Mouse (Mus musculus): ENCODE measurements around the gene H2-Oa.

H2-Oa gene

DNA sequence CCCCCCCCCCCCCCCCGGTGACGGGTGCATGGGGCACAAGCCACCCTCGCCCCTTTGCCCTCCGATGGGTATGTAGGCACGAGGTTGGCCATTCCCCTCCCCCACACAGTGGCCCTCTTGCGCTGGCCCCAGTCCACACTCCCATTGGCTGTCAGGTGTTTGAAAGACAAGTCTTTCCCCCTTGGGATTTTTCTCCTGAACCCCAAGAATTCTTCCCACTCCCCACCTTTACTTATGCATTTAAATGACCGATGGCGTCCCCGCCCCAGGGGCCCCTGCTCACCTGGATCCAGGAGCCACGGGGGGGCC, 29.7 kb downstream of the H2-Oa start:
- peak; percentile 29 for DNase-seq (ENCODE audit: low read depth, low spot score)

DNA sequence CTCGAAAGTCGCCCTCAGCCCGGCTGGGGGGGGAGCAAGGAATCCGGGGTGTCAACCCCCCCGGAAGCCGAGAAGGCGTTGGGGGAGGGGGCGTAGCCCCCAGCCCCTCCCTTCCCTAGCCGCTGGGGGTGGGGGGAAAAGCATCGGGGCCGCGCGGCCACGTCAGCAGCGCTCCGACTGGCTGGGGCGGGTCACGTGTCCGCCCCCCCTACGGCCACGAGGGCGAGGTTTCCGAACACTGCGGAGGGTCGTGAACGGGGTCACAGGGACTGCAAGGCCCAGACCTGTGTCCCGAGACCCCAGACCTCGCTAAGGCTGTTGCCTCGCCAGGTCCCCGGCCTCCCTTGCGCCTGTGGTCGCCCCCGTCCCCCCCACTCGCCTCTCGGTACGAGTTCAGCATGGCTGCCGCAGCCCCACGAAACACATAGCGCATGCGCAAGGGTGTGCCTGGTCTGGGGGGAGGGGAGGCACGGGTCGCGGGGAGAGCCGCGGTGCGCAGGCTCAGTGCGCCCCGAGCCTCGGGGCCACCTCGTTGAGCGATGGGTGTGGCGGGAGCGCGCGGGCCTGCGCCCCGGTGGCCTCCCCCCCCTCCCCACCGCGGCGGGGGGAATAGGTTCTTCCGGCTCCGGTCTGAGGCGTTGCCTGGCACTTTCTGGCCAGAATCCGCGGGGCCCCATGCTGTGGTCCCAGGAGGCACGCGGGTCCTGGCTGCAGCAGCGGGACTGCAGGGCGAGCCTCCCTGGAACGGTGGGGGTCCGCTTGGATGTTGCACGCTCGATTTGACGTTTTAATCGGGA, 30.2 kb downstream of the H2-Oa start, which contains the start of gene Brd2:
Gene Brd2 (minus strand): TSS at position 447 of the 797 bp plus-strand sequence.
- DNase-seq (ENCODE audit: low read depth, low spot score) = peak; percentile 79

GRCm38 (mm10) chr17:34123111-34123510, 31.0 kb downstream of the H2-Oa start:
- no peak for DNase-seq (ENCODE audit: low read depth, low spot score)

DNA sequence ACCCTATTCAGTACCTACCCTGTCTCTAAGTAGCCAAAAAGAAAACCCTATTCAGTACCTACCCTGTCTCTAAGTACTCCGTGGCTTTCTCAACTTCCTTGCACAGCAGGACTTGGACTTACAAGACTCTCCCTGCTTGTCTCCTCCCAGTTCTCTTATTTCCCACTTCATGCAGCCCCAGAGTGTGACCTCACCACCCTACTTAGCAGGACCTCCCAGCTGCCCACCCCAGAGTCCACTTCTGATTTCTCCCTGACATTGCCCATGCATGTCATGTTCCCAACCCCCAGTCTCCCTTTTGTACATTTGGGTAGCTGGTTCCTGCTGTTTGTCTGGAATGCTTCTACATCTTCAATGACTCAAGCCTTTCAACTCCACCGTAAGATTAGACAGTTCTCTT, 31.4 kb downstream of the H2-Oa start:
- DNase-seq (ENCODE audit: low read depth, low spot score) = no peak

DNA sequence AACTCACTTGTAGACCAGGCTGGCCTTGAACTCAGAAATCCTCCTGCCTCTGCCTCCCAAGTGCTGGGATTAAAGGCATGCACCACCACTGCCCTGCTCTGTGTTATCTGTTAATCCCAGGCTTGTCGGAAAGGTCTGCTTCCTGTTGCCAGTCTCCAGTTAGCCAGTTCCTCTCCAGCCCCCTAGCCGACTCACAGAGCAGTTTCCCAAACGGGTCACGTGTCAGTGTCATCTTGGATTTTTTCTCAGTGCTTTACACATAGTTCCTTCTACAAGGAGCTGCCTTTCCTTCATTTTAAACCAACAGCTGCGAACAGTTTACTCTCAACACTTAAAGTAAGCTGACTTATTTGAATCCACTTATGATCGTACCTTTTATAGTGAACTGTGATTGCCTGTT, 32.5 kb downstream of the H2-Oa start:
- no peak for DNase-seq (ENCODE audit: low read depth, low spot score)

DNA sequence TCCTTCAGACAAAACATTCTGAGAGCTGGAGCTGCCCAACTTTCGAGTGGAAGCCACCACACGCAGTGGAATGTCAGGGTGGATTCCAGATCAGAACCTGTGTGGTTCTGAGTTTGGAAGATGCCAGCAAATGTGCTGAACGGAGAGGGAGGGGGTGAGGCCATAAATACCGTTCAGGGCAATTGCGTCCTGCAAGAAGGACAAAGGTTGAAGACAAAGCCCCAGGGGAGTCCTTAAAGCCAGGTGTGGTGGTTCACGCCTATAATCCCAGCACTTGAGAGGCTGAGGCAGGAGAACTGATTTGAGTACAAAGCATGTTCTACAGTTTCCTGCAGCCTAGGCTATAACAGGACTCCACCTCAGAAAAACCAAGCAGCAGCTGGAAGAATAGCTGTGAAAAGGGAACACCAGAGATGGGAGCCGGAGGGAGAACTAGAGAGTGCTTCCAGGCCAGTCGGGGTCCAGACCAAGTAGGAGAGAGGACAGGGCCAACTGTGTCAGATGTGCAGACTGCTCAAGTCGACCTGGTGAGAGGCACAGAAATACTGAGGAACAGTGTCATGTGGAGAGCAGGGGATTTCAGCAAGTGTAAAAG, 34.8 kb downstream of the H2-Oa start:
- no peak for DNase-seq (ENCODE audit: low read depth, low spot score)

DNA sequence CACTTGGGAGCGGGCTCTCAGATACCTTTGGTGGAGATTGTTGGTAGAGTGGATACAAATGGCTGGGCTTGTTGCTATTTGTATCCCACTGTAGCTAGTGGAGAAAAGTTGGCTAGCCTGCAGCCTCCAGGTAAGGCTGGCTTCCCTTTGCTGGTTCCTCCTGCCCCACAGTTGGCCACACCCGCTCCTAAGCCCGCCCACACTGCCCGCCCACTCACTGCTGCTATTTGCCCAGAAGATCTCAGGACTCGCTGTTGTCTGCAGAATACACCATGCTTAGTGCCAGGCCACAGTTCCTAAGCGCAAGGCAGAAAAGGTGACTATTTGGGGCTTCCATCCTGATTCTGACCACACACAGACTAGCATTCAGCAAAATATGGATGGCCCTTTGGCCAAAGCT, 35.3 kb downstream of the H2-Oa start:
- no peak for DNase-seq (ENCODE audit: low read depth, low spot score)

- no peak for DNase-seq (ENCODE audit: low read depth, low spot score)
Observed at GRCm38 (mm10) chr17:34128264-34128937, 36.3 kb downstream of the H2-Oa start.

DNA sequence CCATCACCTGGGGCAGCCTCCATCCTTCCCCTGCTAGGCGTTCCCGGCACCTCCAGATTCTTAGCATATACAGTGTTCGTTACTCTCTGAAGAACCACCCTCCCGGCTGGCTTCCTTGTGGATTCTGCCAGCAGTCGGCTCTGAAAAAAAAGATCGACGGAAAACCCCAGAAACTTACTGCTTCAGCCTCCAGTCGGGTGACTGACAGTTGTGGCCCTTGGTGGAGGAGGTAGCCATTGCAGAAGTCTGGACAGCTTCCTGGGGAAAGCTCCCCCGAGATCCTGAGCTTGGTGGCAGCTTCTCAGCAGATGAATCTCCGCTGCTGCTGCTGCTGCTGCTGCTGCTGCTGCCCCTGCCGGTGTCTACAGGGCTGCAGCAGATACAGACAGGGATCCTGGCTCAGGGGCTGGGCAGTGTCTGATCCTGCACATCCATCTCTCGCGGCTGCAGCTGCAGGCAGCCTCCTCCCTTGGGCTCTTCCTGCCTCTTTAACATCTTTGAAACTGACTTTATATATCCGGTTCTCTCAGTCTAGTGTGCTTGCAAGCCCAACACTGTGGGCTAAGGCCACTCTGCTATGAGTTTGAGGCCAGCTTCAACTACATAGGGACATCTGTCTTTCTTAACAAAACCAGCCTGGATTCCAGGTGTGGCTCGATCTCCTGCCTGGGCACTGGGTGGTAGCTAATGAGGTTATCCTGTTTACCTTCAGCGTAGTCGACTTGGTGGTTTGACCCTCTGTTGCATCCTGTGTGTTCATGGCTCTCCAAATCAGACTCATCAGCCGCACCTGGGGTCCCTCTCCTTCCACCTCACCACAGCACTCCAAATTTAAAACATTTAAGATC, 37.0 kb downstream of the H2-Oa start:
- DNase-seq (ENCODE audit: low read depth, low spot score) = no peak

DNA sequence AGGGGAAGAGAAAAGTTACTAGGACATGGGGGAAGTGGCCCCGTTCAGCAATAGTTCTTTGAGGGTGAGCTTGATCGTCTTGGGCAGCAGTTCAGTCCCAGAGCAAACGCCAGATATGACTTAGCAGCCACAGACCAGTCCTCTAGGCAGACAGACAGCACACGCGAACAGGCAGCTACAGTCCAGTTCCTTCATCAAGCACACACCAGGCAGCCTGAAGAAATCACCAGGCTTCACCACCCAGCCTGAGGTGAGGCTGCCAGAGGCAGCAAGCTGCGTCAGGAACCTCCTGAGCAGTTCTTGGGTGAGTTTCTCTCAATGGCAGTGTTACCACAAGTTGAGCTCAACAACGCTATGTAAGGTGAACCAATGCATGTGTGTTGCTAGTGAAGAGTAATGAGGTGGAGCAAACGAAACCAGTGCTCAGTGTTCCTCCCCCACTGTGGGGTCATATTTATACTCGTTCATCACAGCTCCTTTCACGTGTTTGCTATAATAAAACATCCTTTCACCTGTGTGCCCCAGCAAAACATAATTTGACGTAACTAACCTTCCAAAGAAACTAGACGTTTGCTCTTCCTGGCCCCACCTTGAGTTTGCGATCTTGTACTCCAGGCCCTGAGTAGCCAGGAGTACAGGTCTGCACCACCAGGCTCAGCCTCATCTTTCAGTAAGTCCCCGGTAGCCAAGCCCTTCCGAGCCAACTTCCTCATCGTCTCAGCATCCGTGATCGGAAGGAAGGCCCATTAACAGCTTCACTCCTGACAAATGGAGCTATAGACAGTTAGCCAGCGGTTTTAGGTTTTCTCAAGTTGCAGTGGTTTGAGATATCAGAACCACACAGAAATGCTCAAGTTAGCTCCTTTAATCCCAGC, 38.2 kb downstream of the H2-Oa start:
- DNase-seq (ENCODE audit: low read depth, low spot score) = no peak

GRCm38 (mm10) chr17:34131911-34132310, 39.8 kb downstream of the H2-Oa start:
- no peak for DNase-seq (ENCODE audit: low read depth, low spot score)

DNA sequence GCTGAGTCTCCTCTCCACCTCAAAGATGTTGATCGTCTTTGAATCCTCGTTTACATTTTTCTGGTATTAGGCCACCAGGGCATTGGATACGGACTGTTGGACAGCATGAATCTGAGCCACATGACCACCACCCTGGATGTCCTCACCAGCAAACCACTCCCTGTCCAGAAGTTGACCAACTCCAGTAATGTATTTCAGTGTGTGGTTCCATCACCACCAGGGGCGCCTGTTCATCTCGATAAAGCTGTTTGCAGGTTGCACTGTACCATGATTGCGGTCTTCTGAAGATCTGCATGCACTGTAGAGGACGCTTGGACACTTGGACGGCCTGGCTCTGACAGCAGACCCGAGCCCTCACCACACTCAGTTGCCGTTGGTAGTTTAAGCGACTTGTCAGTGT, 41.1 kb downstream of the H2-Oa start:
- no peak for DNase-seq (ENCODE audit: low read depth, low spot score)

DNA sequence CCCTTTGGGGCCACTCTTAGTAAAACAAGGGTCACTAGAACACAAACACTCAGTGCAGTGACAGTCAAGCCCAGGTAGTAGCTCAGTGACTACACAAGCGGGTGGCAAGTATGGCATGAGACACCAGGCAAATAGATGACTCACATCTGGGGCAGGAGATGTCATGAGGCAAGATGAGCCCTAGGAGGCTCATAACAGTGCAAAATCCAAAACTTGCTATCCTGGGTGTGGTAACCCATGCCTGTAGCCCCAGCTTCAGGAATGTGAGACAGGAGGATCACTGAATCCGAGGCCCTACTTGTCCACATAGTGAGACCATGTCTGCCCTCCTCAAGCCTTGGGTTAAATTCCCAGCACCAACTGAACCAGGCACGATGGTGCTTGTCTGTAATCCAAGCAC, 42.3 kb downstream of the H2-Oa start:
- DNase-seq (ENCODE audit: low read depth, low spot score) = no peak

DNA sequence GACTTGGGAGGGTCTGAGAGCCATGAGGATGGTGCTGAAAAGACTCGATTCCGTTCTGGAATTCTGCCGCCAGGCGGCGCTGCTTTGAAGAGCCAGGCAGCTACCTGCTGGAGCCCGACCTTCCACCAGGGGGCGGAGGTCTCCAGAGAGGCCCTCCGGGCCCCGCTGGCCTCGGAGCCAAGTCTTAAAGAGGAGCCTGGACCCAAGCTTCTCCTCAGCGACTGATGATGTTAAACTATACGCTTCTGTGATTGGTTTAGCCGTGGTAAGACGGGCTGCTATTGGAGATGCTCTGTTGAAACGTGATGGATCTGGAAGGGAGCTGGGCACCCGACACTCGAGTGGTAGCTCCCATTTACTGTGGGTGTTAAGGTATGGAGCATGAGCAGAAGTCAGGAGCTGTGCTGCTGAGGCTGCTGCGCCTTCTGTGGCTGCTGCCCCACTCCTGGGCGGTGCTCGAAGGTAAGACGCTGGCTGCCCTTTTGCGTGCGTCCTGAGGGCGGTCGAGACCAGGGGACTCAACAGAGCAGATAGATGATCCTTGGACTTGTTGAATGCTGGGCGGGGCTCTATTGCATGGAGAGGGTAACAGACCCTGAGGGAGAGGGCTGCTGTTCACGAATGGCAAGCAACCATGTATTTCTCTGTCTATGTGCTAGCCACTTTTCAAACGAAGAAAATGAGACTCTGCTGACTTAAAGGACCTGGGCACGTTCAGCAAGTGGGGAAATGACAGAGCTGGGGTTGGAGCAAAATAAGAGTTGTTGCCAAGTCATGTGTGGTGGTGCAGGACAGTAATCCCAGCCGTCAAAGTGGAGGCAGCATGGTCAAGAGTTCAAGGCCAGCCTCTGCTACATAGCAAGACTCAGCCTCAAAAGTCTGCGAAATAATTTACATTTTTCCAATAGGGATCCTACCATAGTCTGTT, 43.4 kb downstream of the H2-Oa start:
- peak; percentile 87 for DNase-seq (ENCODE audit: low read depth, low spot score)

DNA sequence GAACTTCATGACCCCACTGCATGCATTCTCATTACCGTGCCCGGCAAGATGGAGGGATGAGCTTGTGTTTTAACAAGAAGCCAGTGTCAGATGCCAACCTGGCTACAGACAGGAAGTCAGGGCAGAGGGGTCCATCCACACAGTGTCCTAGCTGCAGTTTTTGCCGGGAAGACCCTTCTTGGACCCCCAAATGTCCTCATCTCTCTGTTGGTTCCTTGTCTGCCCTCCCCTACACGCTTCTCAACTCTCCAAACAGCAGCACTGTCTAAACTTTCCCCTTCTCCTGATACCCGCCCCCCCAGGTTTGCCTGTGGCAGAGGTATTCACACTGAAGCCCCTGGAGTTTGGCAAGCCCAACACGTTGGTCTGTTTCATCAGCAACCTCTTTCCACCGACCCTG, 45.5 kb downstream of the H2-Oa start:
- no peak for DNase-seq (ENCODE audit: low read depth, low spot score)

- no peak for DNase-seq (ENCODE audit: low read depth, low spot score)
Observed at GRCm38 (mm10) chr17:34138655-34139054, 46.5 kb downstream of the H2-Oa start.

DNA sequence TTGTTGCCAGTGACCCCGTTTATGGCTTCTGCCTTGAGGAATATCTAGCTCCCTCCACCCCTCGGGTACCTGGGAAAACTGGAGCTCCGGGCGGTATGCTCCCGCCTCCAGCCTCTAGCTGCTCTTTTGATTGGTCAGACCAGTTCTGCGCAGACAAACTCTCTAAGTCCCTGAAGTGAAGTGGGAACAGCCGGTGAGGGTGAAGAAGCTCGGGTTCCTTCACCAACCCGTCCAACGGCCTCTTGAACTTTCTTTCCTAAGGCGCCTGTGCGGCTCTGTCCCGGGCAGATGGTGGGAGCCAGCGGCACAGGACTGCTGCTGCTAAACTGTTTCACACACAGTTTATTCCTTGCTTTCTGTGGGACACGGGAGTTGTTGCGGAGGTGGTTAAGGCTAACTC, 47.3 kb downstream of the H2-Oa start:
- no peak for DNase-seq (ENCODE audit: low read depth, low spot score)

DNA sequence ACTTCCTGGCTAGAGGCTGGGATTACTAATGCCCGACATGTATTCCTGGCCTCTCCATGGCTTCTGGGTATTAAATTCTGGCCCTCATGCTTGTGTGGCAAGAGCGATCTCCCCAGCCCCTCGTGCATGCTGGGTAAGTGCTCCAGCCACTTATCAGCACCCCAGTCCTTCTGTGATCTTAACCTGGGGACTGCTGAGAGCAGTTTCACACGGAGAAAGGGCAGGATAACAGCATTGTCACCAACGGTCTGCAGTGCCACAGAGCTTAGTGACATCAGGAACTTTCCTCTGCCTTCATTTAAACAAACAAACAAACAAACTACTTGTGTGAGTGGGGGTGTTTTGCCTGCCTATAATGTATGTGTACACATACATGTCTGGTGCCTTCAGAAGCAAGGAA, 48.1 kb downstream of the H2-Oa start:
- DNase-seq (ENCODE audit: low read depth, low spot score) = no peak

GRCm38 (mm10) chr17:34141448-34141847, 49.3 kb downstream of the H2-Oa start:
- no peak for DNase-seq (ENCODE audit: low read depth, low spot score)

DNA sequence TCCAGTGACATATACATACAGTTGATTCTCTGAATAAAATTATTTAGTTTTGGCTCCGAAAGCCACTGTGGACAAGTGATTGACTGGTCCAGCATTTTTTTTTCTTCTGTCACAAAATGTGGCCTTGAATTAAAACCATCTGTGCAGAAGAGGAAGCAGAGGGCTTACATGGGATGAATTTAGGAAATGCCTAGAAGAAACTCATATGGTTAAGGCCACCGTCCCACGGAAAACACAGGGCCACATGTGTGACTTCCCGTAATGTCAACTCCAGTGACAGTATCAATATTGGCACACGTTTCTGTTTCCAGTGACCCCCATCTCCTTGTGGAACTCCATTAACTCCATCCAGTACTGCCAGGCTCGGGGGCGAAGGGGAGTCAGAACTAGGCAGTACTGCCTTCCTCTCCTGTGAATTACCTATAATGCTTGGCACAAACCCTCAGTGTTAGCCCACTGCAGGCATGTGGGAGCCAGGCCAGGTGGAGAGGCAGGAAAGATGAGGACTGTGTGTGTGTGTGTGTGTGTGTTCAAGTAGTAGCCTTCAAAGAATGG, 50.4 kb downstream of the H2-Oa start:
- DNase-seq (ENCODE audit: low read depth, low spot score) = no peak
